Mouse (Mus musculus) neural tube, embryonic 11.5 days (tissue): ENCODE results near the gene Cdc6. TPM values are rescaled to one million over a fixed set of nuclear protein-coding genes. Genes with fewer than 3 reads are reported as not detected.
"Not testable (repeated sequence)": the region's sequence is repeated elsewhere in the genome, so short reads cannot be mapped to it uniquely, and the experiment has no call there.

ENCODE experiments used
- ATAC-seq: fragments of 200-750 bp; cut with Nextera tagmentation; 2 replicates; pipeline ENCODE4 v1.8.0; 2017; ENCODE audit warnings: moderate number of reproducible peaks, mild to moderate bottlenecking, moderate TSS enrichment, moderate library complexity; ENCODE audit not compliant: insufficient read depth, low FRiP score, low TSS enrichment
- DNase-seq: peaks from one replicate; pipeline ENCODE4 v3.0.0-alpha.2; 2015; ENCODE audit warnings: low spot score
- H3K27ac ChIP-seq: fragments of 300-500 bp; sonication (generic); 2 replicates; pipeline ENCODE4 v1.5.1; 2014; ENCODE audit warnings: low read depth, mild to moderate bottlenecking, low read length
- H3K27me3 ChIP-seq: fragments of 300-500 bp; sonication (generic); 2 replicates; pipeline ENCODE4 v1.6.1; 2014; ENCODE audit warnings: mild to moderate bottlenecking, low read length, mixed read lengths; ENCODE audit not compliant: control insufficient read depth, insufficient read depth
- H3K36me3 ChIP-seq: fragments of 300-500 bp; sonication (generic); 2 replicates; pipeline ENCODE4 v1.6.1; 2014; ENCODE audit warnings: mild to moderate bottlenecking, low read length, moderate library complexity, mixed read lengths; ENCODE audit not compliant: control insufficient read depth, insufficient read depth
- H3K4me1 ChIP-seq: fragments of 300-500 bp; sonication (generic); 2 replicates; pipeline ENCODE4 v1.6.1; 2014; ENCODE audit warnings: low read length, mixed read lengths; ENCODE audit not compliant: control insufficient read depth, insufficient read depth
- H3K4me2 ChIP-seq: fragments of 300-500 bp; sonication (generic); 2 replicates; pipeline ENCODE4 v1.6.1; 2014; ENCODE audit warnings: low read depth, mild to moderate bottlenecking, moderate library complexity
- H3K4me3 ChIP-seq: fragments of 300-500 bp; sonication (generic); 2 replicates; pipeline ENCODE4 v1.5.1; 2014; ENCODE audit warnings: low read depth, low read length
- H3K9ac ChIP-seq: fragments of 300-500 bp; sonication (generic); 2 replicates; pipeline ENCODE4 v1.6.1; 2014; ENCODE audit warnings: mild to moderate bottlenecking, low read length
- H3K9me3 ChIP-seq: fragments of 300-500 bp; sonication (generic); 2 replicates; pipeline ENCODE4 v1.6.1; 2016; ENCODE audit warnings: low read length; ENCODE audit not compliant: control insufficient read depth
- WGBS: fragments of 180-500 bp; shearing (Covaris S2); extraction: QIAGEN DNeasy Blood & Tissue Kit; methylation state at CpG from one replicate; pipeline ENCODE4 v1.1.7; 2014; 5-methylcytosine and 5-hydroxymethylcytosine counted together
- polyA plus RNA-seq: library from polyadenylated mRNA; unstranded; fragments of >200 nt; fragmentation: Nextera tagmentation; extraction: Ambion mirVana; gene quantifications from 2 replicates; pipeline ENCODE4 v1.2.1, GENCODE M21; 2014

Cdc6 gene
- polyA plus RNA-seq, 1 experiment from 2014 or later, result 44.4 TPM

GRCm38 (mm10) chr11:98916376-98916775, 8.8 kb downstream of the Cdc6 start:
- H3K4me2 ChIP-seq, H3K9ac ChIP-seq, DNase-seq, H3K36me3 ChIP-seq, H3K9me3 ChIP-seq, ATAC-seq, H3K4me1 ChIP-seq, H3K4me3 ChIP-seq, H3K27me3 ChIP-seq, H3K27ac ChIP-seq: not testable (repeated sequence)
- 96% methylated on average over 3 of the region's 3 CpGs for WGBS

GRCm38 (mm10) chr11:98917428-98918005, 9.9 kb downstream of the Cdc6 start:
- ATAC-seq (no peak), DNase-seq (no peak)
- H3K4me2 ChIP-seq, result no peak overlapping the region
- H3K27ac ChIP-seq, result no peak overlapping the region
- no peak overlapping the region for H3K9ac ChIP-seq
- no peaks in the 10 kb centered on the region for H3K27me3 ChIP-seq
- 0 out of 2 replicates have a peak, but pooled peaks cover 2% of the 10 kb centered on the region for H3K4me1 ChIP-seq
- WGBS, result 69% methylated on average over 13 of the region's 13 CpGs
- H3K4me3 ChIP-seq, result no peak overlapping the region
- peaks cover 4% of the 10 kb centered on the region; the same call in 1 of the 2 replicates for H3K36me3 ChIP-seq
- no peaks in the 10 kb centered on the region for H3K9me3 ChIP-seq

DNA sequence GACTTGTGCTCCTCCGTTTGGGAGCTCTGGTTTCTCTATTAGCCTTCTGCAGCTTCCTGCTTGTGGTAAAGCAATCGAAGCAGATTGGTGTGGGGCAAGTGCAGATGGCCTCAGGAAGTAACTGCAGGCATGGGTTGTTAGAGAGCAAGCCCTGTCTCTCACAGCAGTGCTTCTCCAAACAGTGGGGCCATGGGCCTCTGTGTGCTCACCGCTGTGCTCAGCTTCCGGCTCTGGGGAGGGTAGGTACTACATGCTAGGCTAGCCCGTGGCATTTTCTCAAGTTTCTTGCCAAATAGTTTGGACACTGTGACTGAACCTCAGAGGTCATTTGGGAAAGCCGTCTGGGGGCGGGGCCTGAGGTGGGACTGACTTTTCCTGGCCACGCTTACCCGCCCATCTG, 10.6 kb downstream of the Cdc6 start:
- H3K9ac ChIP-seq, result no peak overlapping the region
- 0 out of 2 replicates have a peak, but pooled peaks cover 2% of the 10 kb centered on the region for H3K4me1 ChIP-seq
- 63% methylated on average over 9 of the region's 9 CpGs for WGBS
- H3K9me3 ChIP-seq, result no peaks in the 10 kb centered on the region
- H3K4me2 ChIP-seq, result no peak overlapping the region
- H3K4me3 ChIP-seq, result no peak overlapping the region
- no peaks in the 10 kb centered on the region for H3K27me3 ChIP-seq
- no peak overlapping the region for H3K27ac ChIP-seq
- no peak for ATAC-seq
- H3K36me3 ChIP-seq, result peaks cover 4% of the 10 kb centered on the region; the same call in 1 of the 2 replicates
- DNase-seq, result no peak

GRCm38 (mm10) chr11:98919009-98919408, 11.4 kb downstream of the Cdc6 start:
- no peaks in the 10 kb centered on the region for H3K9me3 ChIP-seq
- H3K27me3 ChIP-seq, result no peaks in the 10 kb centered on the region
- no peak for ATAC-seq
- H3K4me2 ChIP-seq, result no peak overlapping the region
- 95% methylated on average over 11 of the region's 11 CpGs for WGBS
- no peak overlapping the region for H3K9ac ChIP-seq
- H3K4me1 ChIP-seq, result 0 out of 2 replicates have a peak, but pooled peaks cover 6% of the 10 kb centered on the region
- no peak for DNase-seq
- H3K36me3 ChIP-seq, result peaks cover 4% of the 10 kb centered on the region; the same call in 1 of the 2 replicates
- no peak overlapping the region for H3K4me3 ChIP-seq
- no peak overlapping the region for H3K27ac ChIP-seq

- H3K4me1 ChIP-seq, result peaks cover 28% of the 10 kb centered on the region
- DNase-seq, result peak; percentile 74
- not testable (repeated sequence) for H3K9ac ChIP-seq, H3K36me3 ChIP-seq, ATAC-seq, H3K27me3 ChIP-seq, H3K27ac ChIP-seq, H3K4me2 ChIP-seq, H3K9me3 ChIP-seq, H3K4me3 ChIP-seq
- 63% methylated on average over 15 of the region's 15 CpGs for WGBS
Measured at GRCm38 (mm10) chr11:98921813-98922212, 14.2 kb downstream of the Cdc6 start.

GRCm38 (mm10) chr11:98922307-98922706, 14.7 kb downstream of the Cdc6 start:
- not testable (repeated sequence) for H3K4me2 ChIP-seq
- WGBS, result 43% methylated on average over 10 of the region's 10 CpGs

DNA sequence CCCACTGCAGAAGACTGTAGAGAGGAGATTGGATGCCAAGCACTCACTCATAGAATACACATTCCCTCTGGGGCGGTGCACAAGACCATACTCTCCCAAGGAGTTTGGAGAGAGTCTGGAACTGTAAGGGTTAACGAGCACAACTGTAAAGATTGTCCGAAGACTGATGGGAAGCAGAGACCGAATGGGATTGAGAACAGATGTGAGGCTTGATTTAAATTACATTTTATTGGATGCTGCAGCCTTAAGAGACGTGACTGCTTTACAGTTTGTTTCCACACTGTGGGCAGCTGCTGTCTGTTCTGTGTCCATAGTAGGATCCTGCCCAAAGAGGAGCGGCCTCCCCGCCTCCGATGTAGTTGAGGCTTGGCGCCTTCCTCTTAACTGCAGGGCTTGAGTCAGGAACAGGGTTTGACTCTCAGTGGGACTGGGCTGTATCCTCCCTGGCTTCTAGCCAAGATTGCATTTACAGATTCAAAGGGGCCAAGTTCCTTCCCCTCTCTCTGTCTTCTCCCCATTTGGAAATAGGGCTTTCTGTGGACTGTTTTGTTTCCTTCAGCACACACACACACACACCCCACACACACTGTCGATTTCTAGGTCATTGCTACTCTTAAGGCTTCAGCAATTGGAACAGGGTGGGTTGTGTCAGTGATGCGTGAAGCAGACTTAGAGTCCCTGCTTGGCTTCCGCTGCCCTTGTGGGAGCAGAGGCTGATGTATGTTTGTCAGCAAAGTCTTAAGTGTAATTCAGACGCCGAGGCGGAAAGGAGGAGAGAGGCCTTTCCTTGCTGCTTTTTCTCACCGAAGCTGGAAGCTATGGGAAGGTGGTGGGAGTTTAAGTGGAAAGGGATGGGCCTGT, 15.5 kb downstream of the Cdc6 start:
- not testable (repeated sequence) for DNase-seq, ATAC-seq, H3K9me3 ChIP-seq, H3K27me3 ChIP-seq, H3K4me2 ChIP-seq, H3K9ac ChIP-seq, H3K4me3 ChIP-seq, H3K36me3 ChIP-seq
- Histone ChIP-seq H3K27ac (0 out of 2 replicates have a peak overlapping the region, but pooled peaks have one; percentile 34), H3K4me1 (peaks cover 35% of the 10 kb centered on the region)
- 54% methylated on average over 16 of the region's 16 CpGs for WGBS

More at GRCm38 (mm10) chr11:98922307-98922706, 14.7 kb downstream of the Cdc6 start:
- not testable (repeated sequence) for H3K4me3 ChIP-seq, H3K27ac ChIP-seq, H3K9ac ChIP-seq, H3K36me3 ChIP-seq, ATAC-seq, H3K9me3 ChIP-seq, H3K27me3 ChIP-seq
- peak; percentile 81 for DNase-seq
- H3K4me1 ChIP-seq, result peaks cover 29% of the 10 kb centered on the region

- ATAC-seq, result no peak
- 34% methylated on average over 5 of the region's 5 CpGs for WGBS
- Histone ChIP-seq H3K36me3 (no peaks in the 10 kb centered on the region; the same call in 1 of the 2 replicates), H3K4me3 (no peak overlapping the region), H3K9ac (no peak overlapping the region), H3K27ac (peak overlapping the region; percentile 28), H3K9me3 (no peaks in the 10 kb centered on the region), H3K4me1 (peaks cover 49% of the 10 kb centered on the region), H3K4me2 (no peak overlapping the region), H3K27me3 (no peaks in the 10 kb centered on the region)
- no peak for DNase-seq
Measured at GRCm38 (mm10) chr11:98924633-98925175, 17.1 kb downstream of the Cdc6 start.
